Mouse (Mus musculus) liver, adult 2 months (tissue): ENCODE results near the gene Gm49711.

Source experiments
- CTCF ChIP-seq: fragments of 200-500 bp; IDR thresholded peaks from 2 replicates; pipeline ENCODE4 v1.5.1; 2011; ENCODE audit warnings: low read depth, low read length, control low read depth
- POLR2A ChIP-seq: fragments of 200-500 bp; IDR thresholded peaks from 2 replicates; pipeline ENCODE4 v1.6.1; 2011; ENCODE audit warnings: low read length, control low read depth; ENCODE audit not compliant: insufficient read depth; ENCODE audit errors: extremely low read depth

DNA sequence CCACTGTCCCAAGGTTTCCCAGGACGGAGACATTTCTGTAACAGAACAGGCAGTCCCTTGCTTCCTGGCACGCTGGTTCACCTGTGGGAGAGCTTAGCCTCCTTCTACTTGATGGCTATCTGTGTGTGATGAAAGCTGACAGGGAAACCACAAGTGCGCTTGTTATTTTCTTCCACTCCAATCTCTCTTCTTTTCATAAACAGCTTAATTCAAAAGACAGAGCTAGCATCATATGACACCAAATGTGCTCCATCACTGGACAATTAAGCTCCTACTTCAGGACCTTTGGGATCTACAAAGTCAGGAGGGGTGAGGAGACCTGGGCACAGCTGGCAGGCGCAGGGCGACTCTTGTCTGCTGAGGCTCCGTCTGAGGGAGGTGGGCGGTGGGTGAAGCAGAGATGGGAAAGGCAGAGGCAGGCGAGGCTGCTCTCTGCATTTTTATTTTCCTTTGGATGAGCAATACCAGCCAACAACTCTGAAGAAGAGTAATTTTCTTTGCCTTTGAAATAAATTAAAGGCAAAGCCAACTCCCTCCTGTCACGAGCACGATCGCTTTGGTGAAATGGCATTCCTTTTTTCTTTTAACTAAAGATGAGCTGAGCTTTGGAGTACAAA is 76.1 kb downstream of the Gm49711 start:
- TF ChIP-seq CTCF: no peak
- no peak for TF ChIP-seq POLR2A
